Mouse (Mus musculus): ENCODE data around the gene Habp2. TPM values are rescaled to one million over a fixed set of nuclear protein-coding genes. Genes with fewer than 3 reads are reported as not detected.
A peak's percentile ranks its signal among the peaks of the same experiment; 100 is the strongest.

The Habp2 gene
- polyA plus RNA-seq, 1 experiment from 2014 or later: not detected

DNA sequence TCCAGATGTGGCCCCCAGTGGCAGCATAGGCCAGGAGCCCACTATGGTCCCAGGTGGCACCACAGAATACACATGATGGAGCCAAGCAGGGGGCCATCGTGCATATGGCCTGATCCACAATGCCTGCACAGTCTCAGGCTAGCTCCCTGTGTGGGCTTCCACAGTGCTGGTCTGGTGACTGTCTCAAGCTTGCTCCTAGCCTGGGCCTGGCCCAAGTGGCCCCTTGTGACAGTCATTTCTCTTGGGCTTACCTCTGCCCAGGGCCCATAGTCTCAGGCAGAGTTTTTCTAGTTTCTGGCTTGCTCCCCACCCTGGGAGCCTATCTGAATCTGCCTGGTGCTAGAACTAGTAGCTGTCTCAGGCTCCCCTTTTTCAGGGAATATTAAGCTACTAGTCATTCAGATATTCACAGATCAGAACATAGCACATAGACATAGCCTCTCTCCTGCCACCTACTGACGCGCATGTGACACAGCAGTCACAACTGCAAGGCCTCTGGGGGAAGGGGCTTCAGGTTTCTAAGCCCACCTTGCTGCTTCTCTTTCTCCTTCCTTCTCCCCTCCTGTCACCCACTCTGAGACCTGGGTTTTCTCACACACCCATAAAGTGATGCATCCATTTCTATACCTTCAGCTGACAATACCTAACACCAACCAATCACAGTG is 9.7 kb upstream of the Habp2 start:
- no peak overlapping the region for H3K4me2 ChIP-seq (replicated peaks)
- H3K4me1 ChIP-seq: no peaks in the 10 kb centered on the region
- H3K9ac ChIP-seq (replicated peaks): no peak overlapping the region
- no peaks in the 10 kb centered on the region for H3K9me3 ChIP-seq
- no peak overlapping the region for H3K27ac ChIP-seq (replicated peaks)
- ATAC-seq (ENCODE audit: low FRiP score, low read depth): no peak
- no peak overlapping the region for H3K4me3 ChIP-seq
- WGBS: 61% methylated on average over 3 of the region's 3 CpGs
- no peaks in the 10 kb centered on the region for H3K36me3 ChIP-seq
- H3K27me3 ChIP-seq: peaks cover 6% of the 10 kb centered on the region; the same call in 1 of the 2 replicates

DNA sequence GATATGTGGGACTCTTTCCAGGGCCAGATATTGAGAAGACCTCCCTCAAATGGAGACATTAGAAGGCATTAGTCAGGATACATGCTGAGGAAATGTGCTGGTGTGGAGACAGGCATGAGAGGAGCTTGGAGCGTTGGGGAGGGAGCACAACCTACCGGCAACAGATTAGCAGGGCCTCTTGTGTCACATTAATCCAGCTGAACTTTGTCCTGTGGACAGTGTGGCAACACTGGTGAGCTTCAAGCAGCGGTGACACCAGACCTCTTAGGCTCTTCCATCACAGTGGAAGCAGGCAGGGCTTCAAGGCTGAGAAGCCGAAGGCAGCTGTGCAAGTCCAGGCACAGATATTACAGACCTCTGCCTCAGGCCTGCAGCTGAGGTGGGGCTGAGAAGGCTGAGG is 9.0 kb upstream of the Habp2 start:
- Histone ChIP-seq H3K27ac (replicated peaks) (no peak overlapping the region), H3K9me3 (no peaks in the 10 kb centered on the region), H3K9ac (replicated peaks) (no peak overlapping the region), H3K4me3 (no peak overlapping the region), H3K4me1 (no peaks in the 10 kb centered on the region), H3K4me2 (replicated peaks) (no peak overlapping the region), H3K27me3 (peaks cover 6% of the 10 kb centered on the region; the same call in 1 of the 2 replicates), H3K36me3 (no peaks in the 10 kb centered on the region)
- ATAC-seq (ENCODE audit: low FRiP score, low read depth): no peak
- 76% methylated on average over 4 of the region's 4 CpGs for WGBS

DNA sequence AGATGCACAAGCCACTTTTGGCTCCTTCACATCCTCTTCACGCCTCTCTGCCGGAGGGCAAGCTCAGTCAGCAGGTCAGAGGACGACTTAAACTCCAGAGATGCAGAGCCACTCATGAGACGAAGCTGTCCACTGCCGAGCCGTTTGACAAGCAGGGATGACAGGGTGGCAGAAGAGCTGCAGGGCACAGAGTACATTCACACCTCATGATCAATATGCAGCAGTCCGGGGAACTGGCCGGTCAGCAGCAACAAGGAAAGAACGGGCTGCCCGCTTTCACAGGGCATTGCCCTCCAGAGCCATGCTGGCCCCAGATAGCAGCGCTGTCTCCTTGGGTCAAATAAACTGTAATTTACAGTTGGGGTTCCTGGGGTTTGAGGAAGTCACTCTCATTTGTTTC is 8.6 kb upstream of the Habp2 start:
- Histone ChIP-seq H3K36me3 (no peaks in the 10 kb centered on the region), H3K4me1 (no peaks in the 10 kb centered on the region), H3K9me3 (no peaks in the 10 kb centered on the region), H3K27me3 (peaks cover 6% of the 10 kb centered on the region; the same call in 1 of the 2 replicates), H3K4me3 (no peak overlapping the region), H3K9ac (replicated peaks) (no peak overlapping the region), H3K4me2 (replicated peaks) (no peak overlapping the region), H3K27ac (replicated peaks) (no peak overlapping the region)
- ATAC-seq (ENCODE audit: low FRiP score, low read depth): no peak
- WGBS: 86% methylated on average over 11 of the region's 11 CpGs

DNA sequence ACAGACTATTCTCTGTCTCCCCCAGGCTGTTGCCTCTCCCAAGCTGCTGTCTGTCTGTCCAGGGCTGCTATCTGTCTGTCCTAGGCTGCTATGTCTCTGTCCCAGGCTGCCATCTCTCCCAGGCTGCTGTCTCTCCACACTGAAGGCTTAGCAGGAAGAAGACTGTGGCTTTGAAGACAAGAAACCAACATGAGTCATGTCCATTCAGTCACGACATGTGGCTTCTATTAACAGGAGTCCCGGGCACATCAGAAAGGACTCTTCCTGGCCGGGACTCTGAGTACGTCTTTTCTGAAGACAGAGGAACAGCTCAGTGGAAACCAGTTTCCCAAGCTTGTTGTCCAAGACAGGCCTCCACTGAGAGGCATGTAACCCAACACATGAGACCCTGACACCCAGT is 1.7 kb upstream of the Habp2 start:
- Histone ChIP-seq H3K9ac (replicated peaks) (no peak overlapping the region), H3K4me2 (replicated peaks) (no peak overlapping the region), H3K36me3 (no peaks in the 10 kb centered on the region), H3K27me3 (no peaks in the 10 kb centered on the region; the same call in 1 of the 2 replicates), H3K9me3 (no peaks in the 10 kb centered on the region), H3K27ac (replicated peaks) (no peak overlapping the region), H3K4me3 (no peak overlapping the region), H3K4me1 (no peaks in the 10 kb centered on the region)
- ATAC-seq (ENCODE audit: low FRiP score, low read depth): no peak
- 81% methylated on average over 4 of the region's 4 CpGs for WGBS

DNA sequence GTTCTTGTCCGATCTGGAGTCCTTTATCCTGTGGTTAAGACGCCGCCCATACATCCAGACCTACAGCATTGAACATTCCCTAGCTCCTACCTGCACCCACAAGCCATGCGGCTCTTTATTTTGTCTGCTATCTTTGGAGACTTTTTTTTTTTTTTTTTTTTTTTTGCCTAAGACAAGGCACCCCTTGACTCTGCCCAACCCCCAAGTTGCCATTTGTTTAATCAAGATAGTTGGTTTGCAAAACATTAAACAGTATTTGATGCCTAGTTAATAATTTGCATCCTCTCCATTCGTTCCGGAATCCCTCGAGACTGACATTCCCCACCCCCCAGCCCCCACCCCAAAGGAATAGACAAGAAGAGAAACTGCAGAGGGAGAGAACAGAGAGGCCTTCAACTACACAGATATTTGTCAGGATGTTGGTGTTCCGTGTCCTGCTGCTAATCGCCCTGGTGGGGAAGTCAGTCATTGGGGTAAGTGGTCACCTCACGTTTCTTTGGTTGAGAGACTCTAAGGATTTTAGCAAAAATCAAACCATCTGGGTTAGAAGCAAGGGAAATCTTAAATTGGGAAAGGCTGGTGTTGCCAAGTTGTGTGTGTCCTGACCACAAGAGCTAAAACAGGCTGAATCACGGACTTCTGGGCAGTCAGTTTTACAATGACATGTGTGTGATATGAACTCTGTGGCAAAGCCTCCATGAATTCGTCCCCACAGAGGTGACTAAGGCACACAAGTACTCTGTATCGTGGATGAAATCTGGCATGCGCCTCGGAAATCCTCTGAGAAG is 837 bp downstream of the Habp2 start:
- H3K9me3 ChIP-seq: no peaks in the 10 kb centered on the region
- H3K9ac ChIP-seq (replicated peaks): no peak overlapping the region

DNA sequence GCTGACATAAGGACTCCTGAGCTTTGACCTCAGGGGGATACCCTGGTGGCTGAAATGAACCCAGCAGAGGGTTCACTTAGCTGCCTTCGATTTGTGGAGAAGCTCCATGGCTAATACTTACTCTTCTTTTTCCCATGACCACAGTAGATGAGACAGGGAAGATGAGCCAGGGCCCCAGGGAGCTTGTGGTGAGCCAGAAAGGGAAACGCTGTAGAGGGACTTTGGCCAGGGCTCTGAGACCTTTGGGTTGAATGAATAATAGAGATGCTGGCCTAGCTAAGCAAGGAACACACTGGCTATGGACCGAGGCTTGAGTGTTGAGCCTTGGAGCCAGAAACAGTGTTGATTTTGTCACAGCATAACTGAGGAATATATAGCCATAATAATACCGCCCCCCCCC is 1.5 kb downstream of the Habp2 start:
- 81% methylated on average over 4 of the region's 4 CpGs for WGBS
- Histone ChIP-seq H3K27ac (replicated peaks) (no peak overlapping the region), H3K4me2 (replicated peaks) (no peak overlapping the region), H3K27me3 (no peaks in the 10 kb centered on the region), H3K4me3 (no peak overlapping the region), H3K9ac (replicated peaks) (no peak overlapping the region), H3K4me1 (no peaks in the 10 kb centered on the region), H3K9me3 (no peaks in the 10 kb centered on the region), H3K36me3 (no peaks in the 10 kb centered on the region)
- no peak for ATAC-seq (ENCODE audit: low FRiP score, low read depth)

More for the DNA sequence above, 837 bp downstream of the Habp2 start:
- Histone ChIP-seq H3K36me3 (no peaks in the 10 kb centered on the region), H3K27me3 (no peaks in the 10 kb centered on the region), H3K4me1 (no peaks in the 10 kb centered on the region), H3K4me3 (no peak overlapping the region), H3K4me2 (replicated peaks) (no peak overlapping the region), H3K27ac (replicated peaks) (no peak overlapping the region)
- ATAC-seq (ENCODE audit: low FRiP score, low read depth): no peak
- WGBS: 85% methylated on average over 15 of the region's 15 CpGs

DNA sequence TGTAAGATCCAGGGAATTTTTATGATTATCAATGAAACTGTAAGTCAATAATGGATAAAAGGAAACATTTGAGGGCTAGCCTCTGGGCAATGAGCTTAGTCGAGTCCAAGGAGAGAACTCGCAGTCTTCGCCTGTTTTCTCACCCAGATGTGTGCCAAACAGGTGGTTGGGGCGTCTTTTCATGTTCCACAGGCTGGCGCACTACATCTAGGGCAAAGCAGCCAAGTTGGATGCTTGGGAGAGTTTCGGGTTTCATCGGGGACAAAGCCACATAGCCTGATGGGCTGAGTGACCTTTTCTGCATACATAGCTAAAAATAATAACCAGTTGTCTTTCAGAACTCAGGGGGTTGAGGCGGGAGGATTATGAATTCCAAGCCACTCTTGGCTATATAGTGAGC is 2.7 kb downstream of the Habp2 start:
- Histone ChIP-seq H3K4me2 (replicated peaks) (no peak overlapping the region), H3K9me3 (no peaks in the 10 kb centered on the region), H3K4me1 (peaks cover 1% of the 10 kb centered on the region), H3K36me3 (no peaks in the 10 kb centered on the region), H3K27ac (replicated peaks) (no peak overlapping the region), H3K9ac (replicated peaks) (no peak overlapping the region), H3K4me3 (no peak overlapping the region), H3K27me3 (no peaks in the 10 kb centered on the region)
- 89% methylated on average over 8 of the region's 8 CpGs for WGBS
- no peak for ATAC-seq (ENCODE audit: low FRiP score, low read depth)

DNA sequence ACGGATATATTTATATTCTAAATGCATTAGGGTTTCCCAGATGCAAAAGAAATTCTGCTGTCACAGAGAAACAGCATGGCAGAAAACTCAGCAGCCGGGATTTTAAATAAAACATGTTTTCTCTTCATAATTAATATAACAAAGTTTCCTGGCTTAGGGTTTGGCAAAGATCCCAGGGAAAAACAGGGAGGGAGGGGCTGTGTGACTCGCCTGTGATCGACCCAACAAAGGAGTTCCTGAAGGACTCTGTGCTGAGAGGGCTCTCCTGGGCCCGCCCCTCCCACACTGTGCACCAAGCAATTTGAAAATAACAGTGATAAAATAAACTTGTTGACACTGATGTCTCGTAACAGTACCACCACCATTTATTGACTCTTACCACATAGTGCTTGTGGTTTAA is 5.0 kb downstream of the Habp2 start:
- H3K4me1 ChIP-seq: peaks cover 5% of the 10 kb centered on the region
- H3K9ac ChIP-seq (replicated peaks): no peak overlapping the region
- H3K4me3 ChIP-seq: no peak overlapping the region
- WGBS: 73% methylated on average over 6 of the region's 6 CpGs
- H3K27ac ChIP-seq (replicated peaks): no peak overlapping the region
- H3K36me3 ChIP-seq: no peaks in the 10 kb centered on the region
- no peaks in the 10 kb centered on the region for H3K9me3 ChIP-seq
- no peak for ATAC-seq (ENCODE audit: low FRiP score, low read depth)
- no peak overlapping the region for H3K4me2 ChIP-seq (replicated peaks)
- H3K27me3 ChIP-seq: peaks cover 9% of the 10 kb centered on the region; the same call in 1 of the 2 replicates

DNA sequence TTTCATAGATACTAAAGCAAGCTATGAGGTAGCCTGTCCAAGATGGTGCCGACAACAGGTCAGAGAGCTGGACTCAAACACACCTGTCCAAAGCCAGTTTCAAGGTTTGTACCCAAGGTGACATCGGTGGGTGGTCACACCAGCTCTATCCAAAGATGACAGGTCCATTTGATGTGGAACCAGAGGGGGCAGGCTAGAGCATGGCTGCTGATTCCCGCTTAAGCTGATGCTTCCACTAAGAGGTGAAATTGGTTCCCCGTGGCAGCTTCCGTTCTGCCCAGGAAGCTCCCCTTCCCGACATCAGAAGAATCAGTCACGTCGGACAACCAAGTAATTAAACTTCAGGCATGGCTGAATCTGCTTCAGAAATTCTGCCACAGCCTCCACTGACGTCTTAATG is 5.4 kb downstream of the Habp2 start:
- ATAC-seq (ENCODE audit: low FRiP score, low read depth): no peak
- Histone ChIP-seq H3K4me3 (no peak overlapping the region), H3K9ac (replicated peaks) (no peak overlapping the region), H3K36me3 (no peaks in the 10 kb centered on the region), H3K27me3 (peaks cover 9% of the 10 kb centered on the region; the same call in 1 of the 2 replicates), H3K9me3 (no peaks in the 10 kb centered on the region), H3K4me2 (replicated peaks) (no peak overlapping the region), H3K4me1 (peaks cover 5% of the 10 kb centered on the region), H3K27ac (replicated peaks) (no peak overlapping the region)
- 66% methylated on average over 9 of the region's 9 CpGs for WGBS

DNA sequence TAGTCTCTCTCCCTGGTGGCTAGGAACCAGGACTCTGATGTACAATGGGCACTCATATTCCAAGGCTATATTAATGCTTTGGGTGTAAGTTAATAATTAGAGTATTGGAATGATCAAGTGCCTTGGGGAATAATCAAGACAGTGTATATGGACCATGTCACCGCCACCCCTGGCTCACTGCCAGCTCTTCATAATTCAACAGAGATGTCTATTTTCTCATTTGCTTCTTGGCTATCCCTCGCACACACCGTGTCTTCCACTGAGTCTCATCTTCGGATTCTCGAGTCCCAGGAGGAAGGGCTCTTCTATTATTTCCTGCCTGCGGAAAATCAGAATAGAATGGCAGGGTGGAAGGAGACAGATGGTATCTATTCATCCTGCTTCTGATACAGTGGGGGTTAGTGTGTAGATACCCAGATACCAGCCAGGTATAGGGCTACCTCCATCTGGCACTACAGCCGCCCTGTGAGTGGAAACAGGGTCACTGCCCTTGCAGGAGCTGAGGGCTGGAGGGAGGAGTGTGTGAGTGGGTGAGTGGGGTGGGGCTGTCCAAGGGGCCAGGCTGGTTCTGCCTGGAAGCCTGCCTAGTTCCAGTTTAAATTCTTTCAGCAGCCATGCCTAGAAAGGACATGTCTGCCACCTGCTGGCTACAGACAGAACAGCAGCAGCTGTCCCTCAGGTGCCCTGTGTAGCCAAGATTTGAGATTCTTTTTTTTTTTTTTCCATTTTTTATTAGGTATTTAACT is 7.9 kb downstream of the Habp2 start:
- no peak overlapping the region for H3K27ac ChIP-seq (replicated peaks)
- peaks cover 5% of the 10 kb centered on the region for H3K4me1 ChIP-seq
- H3K9me3 ChIP-seq: no peaks in the 10 kb centered on the region
- H3K4me3 ChIP-seq: no peak overlapping the region
- peak; percentile 81 for ATAC-seq (ENCODE audit: low FRiP score, low read depth)
- no peak overlapping the region for H3K9ac ChIP-seq (replicated peaks)
- H3K36me3 ChIP-seq: no peaks in the 10 kb centered on the region
- 59% methylated on average over 7 of the region's 7 CpGs for WGBS
- peaks cover 9% of the 10 kb centered on the region; the same call in 1 of the 2 replicates for H3K27me3 ChIP-seq
- no peak overlapping the region for H3K4me2 ChIP-seq (replicated peaks)

DNA sequence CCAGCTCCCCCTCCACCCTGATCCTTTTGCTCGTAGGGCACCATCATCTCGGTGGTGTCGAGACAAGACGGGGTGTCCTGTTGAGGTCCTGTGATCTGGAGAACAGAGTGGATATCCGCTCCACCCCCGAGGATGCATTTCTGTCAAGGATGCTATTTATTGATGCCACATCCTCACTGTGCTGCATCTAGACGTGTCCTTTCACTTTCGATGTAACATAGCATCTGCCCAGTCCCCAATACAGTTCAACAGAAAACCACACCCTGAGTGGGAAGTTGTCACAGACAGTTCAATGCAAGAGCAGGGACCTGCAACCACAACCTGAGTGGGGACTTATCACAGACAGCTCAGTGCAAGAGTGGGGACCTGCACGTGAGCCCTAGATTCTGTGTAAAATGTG is 9.7 kb downstream of the Habp2 start:
- ATAC-seq (ENCODE audit: low FRiP score, low read depth): no peak
- no peaks in the 10 kb centered on the region for H3K36me3 ChIP-seq
- no peaks in the 10 kb centered on the region for H3K9me3 ChIP-seq
- H3K9ac ChIP-seq (replicated peaks): no peak overlapping the region
- no peak overlapping the region for H3K4me2 ChIP-seq (replicated peaks)
- WGBS: 64% methylated on average over 9 of the region's 9 CpGs
- H3K4me3 ChIP-seq: no peak overlapping the region
- peaks cover 5% of the 10 kb centered on the region for H3K4me1 ChIP-seq
- H3K27me3 ChIP-seq: peaks cover 9% of the 10 kb centered on the region; the same call in 1 of the 2 replicates
- no peak overlapping the region for H3K27ac ChIP-seq (replicated peaks)

DNA sequence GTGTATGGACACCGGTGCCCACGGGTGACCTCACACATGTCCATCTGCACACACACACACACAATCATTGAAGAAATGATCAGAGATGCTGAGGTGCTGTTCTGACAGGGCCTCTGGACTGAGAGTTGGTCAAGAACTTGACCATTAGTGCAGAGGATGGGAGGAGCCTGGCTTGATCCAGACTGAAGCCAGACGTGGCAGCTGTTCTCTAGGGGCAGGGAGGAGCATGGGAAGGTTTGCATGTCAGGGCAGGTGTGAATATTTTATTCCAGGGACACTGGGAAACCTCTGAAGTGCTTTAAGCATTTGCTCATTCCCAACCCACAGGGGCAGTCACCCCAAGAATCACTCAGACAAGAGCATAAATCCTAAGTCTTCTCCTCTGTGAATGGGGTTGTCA is 10.3 kb downstream of the Habp2 start:
- no peak for ATAC-seq (ENCODE audit: low FRiP score, low read depth)
- 68% methylated on average over 3 of the region's 3 CpGs for WGBS
- no peak overlapping the region for H3K9ac ChIP-seq (replicated peaks)

More for the DNA sequence above, 10.3 kb downstream of the Habp2 start:
- no peak overlapping the region for H3K27ac ChIP-seq (replicated peaks)
- H3K4me2 ChIP-seq (replicated peaks): no peak overlapping the region
- H3K4me3 ChIP-seq: no peak overlapping the region
- no peaks in the 10 kb centered on the region for H3K9me3 ChIP-seq
- peaks cover 9% of the 10 kb centered on the region; the same call in 1 of the 2 replicates for H3K27me3 ChIP-seq
- H3K4me1 ChIP-seq: peaks cover 5% of the 10 kb centered on the region
- H3K36me3 ChIP-seq: no peaks in the 10 kb centered on the region
